Mouse (Mus musculus): ENCODE data around the gene Kcnk3.

DNA sequence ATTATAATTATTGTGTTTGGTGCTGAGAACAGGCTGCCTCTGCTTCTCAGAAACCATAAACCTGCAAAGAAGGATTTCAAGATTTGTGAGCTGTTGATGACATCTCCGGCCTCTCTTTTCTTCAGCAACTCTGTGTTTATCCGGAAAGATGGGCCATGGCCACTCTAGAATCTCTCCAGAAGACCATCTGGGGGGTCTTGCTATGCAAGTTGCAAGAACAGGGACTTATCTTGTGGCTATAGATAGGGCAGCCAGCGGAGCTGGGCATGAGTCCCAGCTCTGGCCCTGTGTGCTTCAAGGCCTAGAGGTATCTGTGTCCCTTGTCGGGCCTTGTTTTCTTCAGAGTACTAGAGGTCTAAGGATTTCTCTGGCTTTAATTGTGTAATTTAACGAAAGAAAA lies 6.0 kb upstream of the Kcnk3 start:
- TF ChIP-seq CTCF (IDR thresholded peaks at IDR 0.05; ENCODE audit: insufficient read depth, low read length) (no peak), POLR2A (IDR thresholded peaks at IDR 0.05; ENCODE audit: borderline replicate concordance, extremely low read depth, low read depth, low read length) (no peak)

All from lung, adult 2 months (tissue).